Mouse (Mus musculus): ENCODE measurements around the gene 2810006K23Rik. TPM values are rescaled to one million over a fixed set of nuclear protein-coding genes. Genes with fewer than 3 reads are reported as not detected.
A peak's percentile ranks its signal among the peaks of the same experiment; 100 is the strongest.
"Not testable (repeated sequence)": the region's sequence is repeated elsewhere in the genome, so short reads cannot be mapped to it uniquely, and the experiment has no call there.

The 2810006K23Rik gene
- polyA plus RNA-seq, 1 experiment from 2014 or later, result 10.6 TPM

DNA sequence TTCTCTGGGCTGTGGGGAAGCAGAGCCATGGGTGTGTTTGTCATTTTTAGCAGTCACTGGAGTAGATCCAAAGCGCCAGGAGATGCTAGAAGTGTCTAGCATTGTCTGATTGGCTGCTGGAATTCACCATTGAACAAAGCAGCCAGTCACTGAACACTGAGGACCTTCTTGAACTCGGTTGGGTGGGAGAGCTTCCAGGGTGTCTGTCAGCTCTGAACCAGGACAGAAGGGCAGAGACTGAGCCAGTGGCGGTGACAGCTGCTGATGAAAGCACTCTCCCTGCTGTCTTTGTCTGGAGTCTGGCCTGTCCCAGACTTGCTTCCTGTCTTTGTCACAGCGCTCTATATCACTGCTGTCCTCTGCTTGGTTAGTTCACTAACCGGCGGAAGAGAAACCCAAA is 6.5 kb downstream of the 2810006K23Rik start:
- 0 out of 2 replicates have a peak, but pooled peaks cover 6% of the 10 kb centered on the region for H3K4me1 ChIP-seq (ENCODE audit: control insufficient read depth, insufficient read depth, low read length)
- peak overlapping the region; percentile 34 for H3K9ac ChIP-seq (replicated peaks; ENCODE audit: low read length)
- no peaks in the 10 kb centered on the region for H3K27me3 ChIP-seq (ENCODE audit: control insufficient read depth, insufficient read depth, low read length)
- no peak overlapping the region for H3K4me3 ChIP-seq (replicated peaks; ENCODE audit: low read depth, low read length)
- 0 out of 2 replicates have a peak, but pooled peaks cover 6% of the 10 kb centered on the region for H3K36me3 ChIP-seq (ENCODE audit: control insufficient read depth, insufficient read depth, low read length)
- no peak overlapping the region for H3K4me2 ChIP-seq (ENCODE audit: low read length)
- no peaks in the 10 kb centered on the region for H3K9me3 ChIP-seq (ENCODE audit: control insufficient read depth, low read length)
- ATAC-seq (ENCODE audit: low FRiP score, low TSS enrichment) (peak; percentile 74; the same call in 1 of the 2 replicates), DNase-seq (peak; percentile 73)
- 26% methylated on average over 6 of the region's 6 CpGs for WGBS
- H3K27ac ChIP-seq (replicated peaks; ENCODE audit: low read depth, low read length), result peak overlapping the region; percentile 81

DNA sequence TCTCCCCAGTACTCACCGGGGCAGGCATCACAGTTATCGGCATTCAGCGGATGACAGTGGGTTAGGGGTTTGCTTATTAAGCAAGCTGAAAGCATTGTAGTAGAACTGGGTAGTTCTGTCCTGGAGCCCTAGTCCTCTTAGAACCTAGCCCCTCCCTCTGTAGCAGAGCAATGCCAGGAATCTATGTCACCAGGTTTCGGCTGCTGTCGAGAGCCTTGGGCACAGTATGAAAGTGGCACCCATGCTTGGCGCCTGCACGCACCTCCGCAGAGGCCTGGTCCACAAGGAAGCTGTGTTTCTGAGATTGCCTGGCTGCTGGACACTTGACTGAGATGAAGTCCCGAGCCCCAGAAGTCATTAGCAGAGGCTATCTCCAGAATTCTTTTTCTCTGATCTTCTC is 9.2 kb downstream of the 2810006K23Rik start:
- 0 out of 2 replicates have a peak, but pooled peaks cover 6% of the 10 kb centered on the region for H3K36me3 ChIP-seq (ENCODE audit: control insufficient read depth, insufficient read depth, low read length)
- 90% methylated on average over 9 of the region's 9 CpGs for WGBS
- 0 out of 2 replicates have a peak, but pooled peaks cover 6% of the 10 kb centered on the region for H3K4me1 ChIP-seq (ENCODE audit: control insufficient read depth, insufficient read depth, low read length)
- no peak overlapping the region for H3K9ac ChIP-seq (replicated peaks; ENCODE audit: low read length)
- DNase-seq (no peak), ATAC-seq (ENCODE audit: low FRiP score, low TSS enrichment) (no peak)
- no peak overlapping the region for H3K27ac ChIP-seq (replicated peaks; ENCODE audit: low read depth, low read length)
- H3K9me3 ChIP-seq (ENCODE audit: control insufficient read depth, low read length), result no peaks in the 10 kb centered on the region
- no peaks in the 10 kb centered on the region for H3K27me3 ChIP-seq (ENCODE audit: control insufficient read depth, insufficient read depth, low read length)
- H3K4me2 ChIP-seq (ENCODE audit: low read length), result no peak overlapping the region
- H3K4me3 ChIP-seq (replicated peaks; ENCODE audit: low read depth, low read length), result no peak overlapping the region

DNA sequence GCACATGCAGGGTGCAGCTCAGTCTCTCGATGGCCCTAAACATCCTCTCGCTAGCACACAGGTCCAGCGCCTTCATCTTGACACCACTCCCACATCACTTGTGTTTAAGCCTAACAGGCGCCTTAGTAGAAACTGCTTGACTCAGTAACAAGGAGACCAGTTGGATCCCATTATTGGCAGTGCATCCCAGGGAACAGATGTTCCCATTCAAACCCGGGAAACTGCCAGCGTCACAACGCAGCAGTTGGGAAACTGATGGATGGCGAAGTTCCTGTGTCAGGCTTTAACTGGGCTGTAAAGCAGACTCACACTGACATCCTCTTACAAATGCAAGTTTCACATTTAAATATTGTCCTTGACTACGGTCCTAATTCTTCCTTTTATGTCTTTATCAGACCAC is 10.0 kb downstream of the 2810006K23Rik start:
- ATAC-seq (ENCODE audit: low FRiP score, low TSS enrichment) (no peak), DNase-seq (peak; percentile 31)
- Histone ChIP-seq H3K4me1 (ENCODE audit: control insufficient read depth, insufficient read depth, low read length) (0 out of 2 replicates have a peak, but pooled peaks cover 6% of the 10 kb centered on the region), H3K36me3 (ENCODE audit: control insufficient read depth, insufficient read depth, low read length) (0 out of 2 replicates have a peak, but pooled peaks cover 6% of the 10 kb centered on the region), H3K4me2 (ENCODE audit: low read length) (no peak overlapping the region), H3K27me3 (ENCODE audit: control insufficient read depth, insufficient read depth, low read length) (no peaks in the 10 kb centered on the region), H3K4me3 (replicated peaks; ENCODE audit: low read depth, low read length) (no peak overlapping the region), H3K9me3 (ENCODE audit: control insufficient read depth, low read length) (no peaks in the 10 kb centered on the region), H3K9ac (replicated peaks; ENCODE audit: low read length) (no peak overlapping the region), H3K27ac (replicated peaks; ENCODE audit: low read depth, low read length) (peak overlapping the region; percentile 22; the same call in 1 of the 2 replicates)
- WGBS, result 58% methylated on average over 9 of the region's 9 CpGs

- H3K27me3 ChIP-seq (ENCODE audit: control insufficient read depth, insufficient read depth, low read length), result no peaks in the 10 kb centered on the region
- no peak for ATAC-seq (ENCODE audit: low FRiP score, low TSS enrichment)
- no peak overlapping the region for H3K4me3 ChIP-seq (replicated peaks; ENCODE audit: low read depth, low read length)
- no peaks in the 10 kb centered on the region for H3K9me3 ChIP-seq (ENCODE audit: control insufficient read depth, low read length)
- no peak overlapping the region for H3K27ac ChIP-seq (replicated peaks; ENCODE audit: low read depth, low read length)
- H3K9ac ChIP-seq (replicated peaks; ENCODE audit: low read length), result no peak overlapping the region
- H3K36me3 ChIP-seq (ENCODE audit: control insufficient read depth, insufficient read depth, low read length), result 0 out of 2 replicates have a peak, but pooled peaks cover 6% of the 10 kb centered on the region
- H3K4me1 ChIP-seq (ENCODE audit: control insufficient read depth, insufficient read depth, low read length), result 0 out of 2 replicates have a peak, but pooled peaks cover 3% of the 10 kb centered on the region
- DNase-seq, result no peak
- 91% methylated on average over 8 of the region's 8 CpGs for WGBS
- H3K4me2 ChIP-seq (ENCODE audit: low read length), result no peak overlapping the region
Measured at GRCm38 (mm10) chr5:124338791-124339190, 10.9 kb downstream of the 2810006K23Rik start.

- not testable (repeated sequence) for H3K4me1 ChIP-seq (ENCODE audit: control insufficient read depth, insufficient read depth, low read length); H3K27me3 ChIP-seq (ENCODE audit: control insufficient read depth, insufficient read depth, low read length); H3K9me3 ChIP-seq (ENCODE audit: control insufficient read depth, low read length); H3K9ac ChIP-seq (replicated peaks; ENCODE audit: low read length); H3K4me2 ChIP-seq (ENCODE audit: low read length); H3K4me3 ChIP-seq (replicated peaks; ENCODE audit: low read depth, low read length); DNase-seq; ATAC-seq (ENCODE audit: low FRiP score, low TSS enrichment); H3K27ac ChIP-seq (replicated peaks; ENCODE audit: low read depth, low read length)
- H3K36me3 ChIP-seq (ENCODE audit: control insufficient read depth, insufficient read depth, low read length), result peaks cover 30% of the 10 kb centered on the region
- 80% methylated on average over 6 of the region's 6 CpGs for WGBS
Measured at GRCm38 (mm10) chr5:124341753-124342339, 14.0 kb downstream of the 2810006K23Rik start.

DNA sequence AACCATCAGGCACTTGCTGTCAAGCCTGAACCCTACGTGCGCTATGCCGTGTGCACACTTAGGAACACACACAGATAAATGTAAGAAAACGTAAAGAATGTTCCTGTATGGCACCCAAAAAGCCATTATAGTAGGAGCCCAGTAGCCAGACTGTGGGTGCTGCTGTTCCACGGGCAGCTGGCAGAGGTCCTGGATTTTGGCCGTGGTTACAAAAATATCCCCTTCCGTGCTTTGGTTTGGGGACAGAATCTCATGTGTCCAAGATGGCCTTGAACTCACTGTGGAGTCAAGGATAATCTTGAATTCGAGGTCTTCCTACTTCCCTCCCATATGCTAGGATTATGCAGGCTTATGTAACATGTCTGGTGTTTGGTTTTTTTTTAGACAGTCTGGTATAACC is 15.0 kb downstream of the 2810006K23Rik start:
- Histone ChIP-seq H3K4me3 (replicated peaks; ENCODE audit: low read depth, low read length) (no peak overlapping the region), H3K27ac (replicated peaks; ENCODE audit: low read depth, low read length) (no peak overlapping the region), H3K9ac (replicated peaks; ENCODE audit: low read length) (no peak overlapping the region), H3K4me1 (ENCODE audit: control insufficient read depth, insufficient read depth, low read length) (no peaks in the 10 kb centered on the region), H3K9me3 (ENCODE audit: control insufficient read depth, low read length) (no peaks in the 10 kb centered on the region), H3K4me2 (ENCODE audit: low read length) (no peak overlapping the region), H3K27me3 (ENCODE audit: control insufficient read depth, insufficient read depth, low read length) (no peaks in the 10 kb centered on the region), H3K36me3 (ENCODE audit: control insufficient read depth, insufficient read depth, low read length) (peaks cover 37% of the 10 kb centered on the region)
- no peak for DNase-seq
- no peak for ATAC-seq (ENCODE audit: low FRiP score, low TSS enrichment)
- WGBS, result 88% methylated on average over 8 of the region's 8 CpGs

- H3K4me3 ChIP-seq (replicated peaks; ENCODE audit: low read depth, low read length), result no peak overlapping the region
- H3K36me3 ChIP-seq (ENCODE audit: control insufficient read depth, insufficient read depth, low read length), result peaks cover 49% of the 10 kb centered on the region
- no peak for DNase-seq
- H3K27me3 ChIP-seq (ENCODE audit: control insufficient read depth, insufficient read depth, low read length), result no peaks in the 10 kb centered on the region
- WGBS, result 92% methylated on average over 17 of the region's 17 CpGs
- peak overlapping the region; percentile 97; the same call in 1 of the 2 replicates for H3K27ac ChIP-seq (replicated peaks; ENCODE audit: low read depth, low read length)
- no peak overlapping the region; the same call in 1 of the 2 replicates for H3K9ac ChIP-seq (replicated peaks; ENCODE audit: low read length)
- peaks cover 21% of the 10 kb centered on the region for H3K4me1 ChIP-seq (ENCODE audit: control insufficient read depth, insufficient read depth, low read length)
- ATAC-seq (ENCODE audit: low FRiP score, low TSS enrichment), result no peak
- H3K9me3 ChIP-seq (ENCODE audit: control insufficient read depth, low read length), result no peaks in the 10 kb centered on the region
- peak overlapping the region; percentile 87 for H3K4me2 ChIP-seq (ENCODE audit: low read length)
Measured at GRCm38 (mm10) chr5:124349196-124349595, 21.3 kb downstream of the 2810006K23Rik start.

- Histone ChIP-seq H3K9me3 (ENCODE audit: control insufficient read depth, low read length) (no peaks in the 10 kb centered on the region), H3K4me1 (ENCODE audit: control insufficient read depth, insufficient read depth, low read length) (peaks cover 21% of the 10 kb centered on the region), H3K9ac (replicated peaks; ENCODE audit: low read length) (peak overlapping the region; percentile 97; the same call in 1 of the 2 replicates), H3K4me3 (replicated peaks; ENCODE audit: low read depth, low read length) (peak overlapping the region; percentile 90), H3K36me3 (ENCODE audit: control insufficient read depth, insufficient read depth, low read length) (peaks cover 39% of the 10 kb centered on the region), H3K4me2 (ENCODE audit: low read length) (peak overlapping the region; percentile 87), H3K27ac (replicated peaks; ENCODE audit: low read depth, low read length) (peak overlapping the region; percentile 97), H3K27me3 (ENCODE audit: control insufficient read depth, insufficient read depth, low read length) (no peaks in the 10 kb centered on the region)
- DNase-seq (peak; percentile 41), ATAC-seq (ENCODE audit: low FRiP score, low TSS enrichment) (no peak)
- WGBS, result 65% methylated on average over 2 of the region's 2 CpGs
Measured at GRCm38 (mm10) chr5:124350350-124350749, 22.5 kb downstream of the 2810006K23Rik start.

DNA sequence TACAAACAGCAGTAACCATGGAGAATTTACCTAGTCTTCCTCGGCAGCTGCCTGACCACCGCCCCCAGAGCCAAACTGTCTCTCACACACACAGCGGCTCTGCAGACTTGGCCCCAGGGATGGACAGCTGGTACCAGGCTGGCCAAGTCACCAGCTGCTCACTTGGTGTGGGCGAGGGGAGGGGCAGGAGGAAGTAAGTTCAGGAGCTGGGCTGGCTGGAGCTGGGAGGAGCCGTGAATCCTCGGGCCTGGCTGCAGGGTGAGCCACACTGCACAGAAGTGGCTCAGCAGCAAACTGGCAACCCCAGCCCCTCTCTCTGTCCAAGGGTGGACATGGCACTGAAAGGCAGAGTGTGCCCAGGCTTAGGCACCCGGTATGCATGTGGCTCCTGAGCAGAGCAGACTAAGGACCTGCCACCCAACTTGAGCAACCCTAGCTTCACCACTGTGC is 23.2 kb downstream of the 2810006K23Rik start:
- ATAC-seq (ENCODE audit: low FRiP score, low TSS enrichment) (peak; percentile 68), DNase-seq (peak; percentile 81)
- H3K27ac ChIP-seq (replicated peaks; ENCODE audit: low read depth, low read length), result peak overlapping the region; percentile 97
- no peaks in the 10 kb centered on the region for H3K27me3 ChIP-seq (ENCODE audit: control insufficient read depth, insufficient read depth, low read length)
- H3K9ac ChIP-seq (replicated peaks; ENCODE audit: low read length), result peak overlapping the region; percentile 97
- WGBS, result 6% methylated on average over 7 of the region's 7 CpGs
- H3K4me3 ChIP-seq (replicated peaks; ENCODE audit: low read depth, low read length), result peak overlapping the region; percentile 90
- H3K9me3 ChIP-seq (ENCODE audit: control insufficient read depth, low read length), result no peaks in the 10 kb centered on the region
- peaks cover 21% of the 10 kb centered on the region for H3K4me1 ChIP-seq (ENCODE audit: control insufficient read depth, insufficient read depth, low read length)
- H3K4me2 ChIP-seq (ENCODE audit: low read length), result peak overlapping the region; percentile 87
- H3K36me3 ChIP-seq (ENCODE audit: control insufficient read depth, insufficient read depth, low read length), result peaks cover 36% of the 10 kb centered on the region
